Comparison of ENCODE assay signal across 37 mouse cellular contexts in genomic region chr11:72228513-72228912, GRCm38 (mm10). TPM values are rescaled to one million over a fixed set of nuclear protein-coding genes. Genes with fewer than 3 reads are reported as not detected.
"Had no signal": no experiment of that assay in that cellular context is flagged by ENCODE, and none has a peak within 500 bp of the region (broad histone marks: within the 10 kb centered on the region; RNA-seq: fewer than 3 reads in every experiment).

No protein-coding gene starts in this region.

- H3K4me3 ChIP-seq: limb, embryonic 10.5 days; limb, embryonic 12.5 days; limb, embryonic 13.5 days; limb, embryonic 15.5 days; liver, embryonic 12.5 days; liver, embryonic 13.5 days; liver, embryonic 15.5 days; lung, embryonic 15.5 days; megakaryocyte, embryonic 14.5 days; midbrain, embryonic 10.5 days; midbrain, embryonic 12.5 days; midbrain, embryonic 13.5 days; midbrain, embryonic 15.5 days; neural tube, embryonic 12.5 days; neural tube, embryonic 13.5 days had no signal

- H3K9me3 ChIP-seq: limb, embryonic 10.5 days; limb, embryonic 12.5 days; limb, embryonic 13.5 days; limb, embryonic 15.5 days; liver, embryonic 12.5 days; liver, embryonic 13.5 days; liver, embryonic 15.5 days; lung, embryonic 15.5 days; megakaryocyte, embryonic 14.5 days; midbrain, embryonic 10.5 days; midbrain, embryonic 12.5 days; midbrain, embryonic 13.5 days; midbrain, embryonic 15.5 days; neural tube, embryonic 12.5 days; neural tube, embryonic 13.5 days had no signal

- H3K4me1 ChIP-seq: limb, embryonic 10.5 days; limb, embryonic 12.5 days; limb, embryonic 13.5 days; limb, embryonic 15.5 days; liver, embryonic 12.5 days; liver, embryonic 13.5 days; liver, embryonic 15.5 days; lung, embryonic 15.5 days; midbrain, embryonic 15.5 days had no signal

- H3K9ac ChIP-seq: limb, embryonic 12.5 days; limb, embryonic 13.5 days; limb, embryonic 15.5 days; liver, embryonic 12.5 days; liver, embryonic 13.5 days; liver, embryonic 14.5 days; liver, embryonic 15.5 days; liver, postnatal 0 days; lung, embryonic 14.5 days; lung, embryonic 15.5 days; midbrain, embryonic 12.5 days; midbrain, embryonic 13.5 days; midbrain, embryonic 15.5 days; neural tube, embryonic 12.5 days; neural tube, embryonic 13.5 days had no signal

- ATAC-seq: liver, embryonic 12.5 days; liver, postnatal 0 days; lung, postnatal 0 days; midbrain, embryonic 13.5 days; midbrain, embryonic 15.5 days; midbrain, embryonic 16.5 days had no signal

- H3K27ac ChIP-seq: limb, embryonic 10.5 days; limb, embryonic 12.5 days; limb, embryonic 13.5 days; limb, embryonic 15.5 days; liver, embryonic 12.5 days; liver, embryonic 13.5 days; liver, embryonic 14.5 days; liver, embryonic 15.5 days; lung, embryonic 15.5 days; macrophage; midbrain, embryonic 10.5 days; midbrain, embryonic 12.5 days; midbrain, embryonic 13.5 days; midbrain, embryonic 15.5 days; neural tube, embryonic 12.5 days; neural tube, embryonic 13.5 days had no signal

- H3K4me2 ChIP-seq: limb, embryonic 12.5 days; limb, embryonic 13.5 days; limb, embryonic 15.5 days; liver, embryonic 11.5 days; liver, embryonic 12.5 days; liver, embryonic 13.5 days; liver, embryonic 15.5 days; lung, embryonic 14.5 days; lung, embryonic 15.5 days; midbrain, embryonic 11.5 days; midbrain, embryonic 12.5 days; midbrain, embryonic 13.5 days; midbrain, embryonic 15.5 days; neural tube, embryonic 12.5 days; neural tube, embryonic 13.5 days had no signal

- DNase-seq: left cerebral cortex, postnatal 4 days; liver; liver, embryonic 13.5 days; liver, postnatal 0 days; lung, adult 18-20 months; lung, adult 2 months; lung, embryonic 14.5 days; lung, postnatal 10 days; lung, postnatal 14 days; lung, postnatal 36 days; lung, postnatal 4 days; midbrain, embryonic 14.5 days had no signal

- H3K27me3 ChIP-seq: limb, embryonic 12.5 days; limb, embryonic 13.5 days; limb, embryonic 15.5 days; lung, embryonic 15.5 days; midbrain, embryonic 13.5 days; midbrain, embryonic 15.5 days; neural tube, embryonic 12.5 days; neural tube, embryonic 13.5 days had no signal

- H3K36me3 ChIP-seq: limb, embryonic 10.5 days; limb, embryonic 12.5 days; limb, embryonic 13.5 days; limb, embryonic 15.5 days; liver, embryonic 12.5 days; liver, embryonic 13.5 days; liver, embryonic 15.5 days; lung, embryonic 15.5 days; midbrain, embryonic 10.5 days; midbrain, embryonic 12.5 days; midbrain, embryonic 13.5 days; midbrain, embryonic 15.5 days; neural tube, embryonic 12.5 days; neural tube, embryonic 13.5 days had no signal

RNA-seq across cellular contexts. Expression of gene Gm43951, which starts 21.9 kb away (rescaled TPM):
- total RNA-seq: megakaryocyte-erythroid progenitor cell, adult 5-6 weeks; monocyte, adult 5-6 weeks had no signal
- polyA plus RNA-seq: liver, embryonic 11.5 days; liver, embryonic 13.5 days; liver, embryonic 15.5 days; liver, embryonic 16.5 days; liver, postnatal 0 days; lung, embryonic 14.5 days had no signal

RNA-seq across cellular contexts. Expression of gene Slc13a5, which starts 38.5 kb away (rescaled TPM):
- total RNA-seq: megakaryocyte, adult 5-6 weeks; megakaryocyte-erythroid progenitor cell, adult 5-6 weeks; monocyte, adult 5-6 weeks had no signal
- polyA plus RNA-seq: limb, embryonic 11.5 days; limb, embryonic 12.5 days; liver, embryonic 11.5 days; liver, embryonic 12.5 days; liver, embryonic 13.5 days; liver, embryonic 14.5 days; liver, embryonic 15.5 days; liver, embryonic 16.5 days; liver, postnatal 0 days; lung, adult 2 months; lung, embryonic 14.5 days; lung, postnatal 0 days; macrophage had no signal
